Mouse (Mus musculus) stomach, embryonic 14.5 days (tissue): ENCODE measurements at regions not wholly inside any gene's neighbourhood (a gene's known extent, or its start where the extent isn't known, plus 50 kb on each side); places are given as distances from the start of the nearest gene placed in this dataset.

Source experiments
- ATAC-seq: fragments of 200-750 bp; cut with Nextera tagmentation; 2 replicates; pipeline ENCODE4 v1.8.0; 2017; ENCODE audit warnings: low read depth, moderate TSS enrichment; ENCODE audit not compliant: insufficient number of reproducible peaks, insufficient read depth, low FRiP score
- H3K27ac ChIP-seq: fragments of 300-500 bp; sonication (generic); 2 replicates; pipeline ENCODE4 v1.5.1; 2014; ENCODE audit warnings: mild to moderate bottlenecking, low read length, moderate library complexity, mixed read lengths
- H3K27me3 ChIP-seq: fragments of 300-500 bp; sonication (generic); 2 replicates; pipeline ENCODE4 v1.6.1; 2014; ENCODE audit warnings: low read length, control low read depth, mixed read lengths; ENCODE audit not compliant: control insufficient read depth, insufficient read depth
- H3K36me3 ChIP-seq: fragments of 300-500 bp; sonication (generic); 2 replicates; pipeline ENCODE4 v1.6.1; 2014; ENCODE audit warnings: mild to moderate bottlenecking, control low read depth, low read length, moderate library complexity, mixed read lengths; ENCODE audit not compliant: control insufficient read depth, insufficient read depth
- H3K4me1 ChIP-seq: fragments of 300-500 bp; sonication (generic); 2 replicates; pipeline ENCODE4 v1.6.1; 2014; ENCODE audit warnings: low read length, control low read depth, mixed read lengths; ENCODE audit not compliant: control insufficient read depth, insufficient read depth
- H3K4me2 ChIP-seq: fragments of 300-500 bp; sonication (generic); replicated peaks from 2 replicates; pipeline ENCODE4 v1.6.1; 2014; ENCODE audit warnings: low read depth, low read length, control low read depth
- H3K4me3 ChIP-seq: fragments of 300-500 bp; sonication (generic); 2 replicates; pipeline ENCODE4 v1.5.1; 2014; ENCODE audit warnings: low read depth, low read length, control low read depth
- H3K9ac ChIP-seq: fragments of 300-500 bp; sonication (generic); replicated peaks from 2 replicates; pipeline ENCODE4 v1.6.1; 2014; ENCODE audit warnings: low read depth, mild to moderate bottlenecking, control low read depth, low read length, moderate library complexity, mixed read lengths
- H3K9me3 ChIP-seq: fragments of 300-500 bp; sonication (generic); 2 replicates; pipeline ENCODE4 v1.6.1; 2016; ENCODE audit warnings: low read depth, low read length, control low read depth; ENCODE audit not compliant: control insufficient read depth
- WGBS: fragments of 180-500 bp; shearing (Covaris S2); extraction: QIAGEN DNeasy Blood & Tissue Kit; methylation state at CpG from one replicate; pipeline ENCODE4 v1.1.7; 2014; 5-methylcytosine and 5-hydroxymethylcytosine counted together

DNA sequence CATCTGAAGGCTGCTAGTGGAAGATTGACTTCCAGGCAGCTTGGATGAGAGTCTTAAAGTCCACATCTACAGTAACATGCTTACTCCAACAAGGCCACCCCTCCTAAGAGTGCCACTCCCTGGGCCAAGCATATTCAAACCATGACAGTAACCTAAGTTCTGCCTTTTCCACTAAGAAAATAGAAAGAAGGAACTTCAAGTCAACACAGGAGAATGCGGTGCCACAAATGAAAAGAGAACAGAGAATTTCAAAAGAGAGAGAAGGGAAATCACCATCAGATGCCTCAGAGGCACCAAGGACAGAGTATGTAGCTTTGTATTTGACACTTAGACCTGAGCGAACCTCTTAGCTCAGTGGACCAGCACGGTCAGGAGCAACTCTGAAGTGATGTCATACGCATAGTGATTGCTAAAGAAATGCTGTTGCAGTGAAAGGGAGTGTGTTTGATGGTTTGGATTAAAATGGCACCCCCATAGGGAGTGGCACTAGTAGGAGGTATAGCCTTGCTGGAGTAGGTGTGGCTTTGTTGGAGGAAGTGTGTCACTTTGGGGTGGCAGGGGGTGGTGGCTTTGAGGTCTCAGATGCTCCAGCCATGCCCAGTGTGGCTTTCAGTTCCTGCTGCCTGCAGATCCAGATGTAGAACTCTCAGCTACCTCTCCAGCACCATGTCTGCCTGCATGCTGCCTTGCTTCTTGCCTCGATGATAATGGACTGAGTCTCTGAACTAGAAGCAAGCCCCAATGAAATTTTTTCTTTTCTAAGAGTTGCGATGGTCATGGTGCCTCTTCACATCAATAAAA is 77.1 kb upstream of the Cnot2 start:
- WGBS = 93% methylated on average over 6 of the region's 6 CpGs
- Histone ChIP-seq H3K36me3 (no peaks in the 10 kb centered on the region), H3K4me1 (no peaks in the 10 kb centered on the region), H3K4me2 (no peak overlapping the region), H3K27ac (no peak overlapping the region), H3K27me3 (no peaks in the 10 kb centered on the region), H3K9me3 (no peaks in the 10 kb centered on the region), H3K4me3 (no peak overlapping the region), H3K9ac (no peak overlapping the region)
- ATAC-seq = no peak

DNA sequence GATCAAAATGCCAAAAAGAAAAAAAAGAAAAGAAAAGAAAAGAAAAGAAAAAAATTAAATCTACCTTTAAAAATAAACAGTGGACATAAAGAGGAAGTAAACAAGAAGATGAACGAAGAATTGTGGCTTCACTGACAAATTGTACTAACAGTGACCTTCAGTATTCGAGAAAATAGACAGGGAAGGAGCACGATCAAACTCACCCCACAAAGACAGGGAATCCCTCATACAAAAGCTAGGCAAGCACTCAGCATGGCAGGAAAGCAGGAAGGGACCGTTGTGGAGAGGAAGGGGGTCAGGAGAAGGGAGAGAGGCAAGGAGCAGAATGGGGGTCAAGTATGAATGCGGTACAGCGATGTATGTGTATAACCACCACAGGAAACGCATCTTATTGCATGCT is 74.6 kb upstream of the Cnot2 start:
- 57% methylated on average over 7 of the region's 7 CpGs for WGBS
- no peak for ATAC-seq

GRCm38 (mm10) chr10:116655018-116655807 is 73.9 kb upstream of the Cnot2 start:
- Histone ChIP-seq H3K4me2 (no peak overlapping the region), H3K27ac (no peak overlapping the region), H3K4me3 (no peak overlapping the region), H3K9ac (no peak overlapping the region), H3K4me1 (no peaks in the 10 kb centered on the region), H3K36me3 (no peaks in the 10 kb centered on the region), H3K9me3 (no peaks in the 10 kb centered on the region), H3K27me3 (no peaks in the 10 kb centered on the region)
- ATAC-seq = no peak
- 65% methylated on average over 6 of the region's 6 CpGs for WGBS

More for the DNA sequence above, 74.6 kb upstream of the Cnot2 start:
- no peaks in the 10 kb centered on the region for H3K27me3 ChIP-seq
- H3K4me2 ChIP-seq = no peak overlapping the region
- no peak overlapping the region for H3K27ac ChIP-seq
- no peaks in the 10 kb centered on the region for H3K9me3 ChIP-seq
- H3K4me3 ChIP-seq = no peak overlapping the region
- H3K9ac ChIP-seq = no peak overlapping the region
- H3K36me3 ChIP-seq = no peaks in the 10 kb centered on the region
- no peaks in the 10 kb centered on the region for H3K4me1 ChIP-seq

- no peak overlapping the region for H3K4me3 ChIP-seq
- no peak overlapping the region for H3K9ac ChIP-seq
- no peaks in the 10 kb centered on the region for H3K4me1 ChIP-seq
- WGBS = 95% methylated on average over 14 of the region's 14 CpGs
- no peak for ATAC-seq
- H3K27ac ChIP-seq = no peak overlapping the region
- no peak overlapping the region for H3K4me2 ChIP-seq
- no peaks in the 10 kb centered on the region for H3K9me3 ChIP-seq
- H3K27me3 ChIP-seq = no peaks in the 10 kb centered on the region
- H3K36me3 ChIP-seq = no peaks in the 10 kb centered on the region
Observed at GRCm38 (mm10) chr10:116654091-116654490, 72.8 kb upstream of the Cnot2 start.

- no peak overlapping the region for H3K27ac ChIP-seq
- H3K9me3 ChIP-seq = no peaks in the 10 kb centered on the region
- no peaks in the 10 kb centered on the region for H3K27me3 ChIP-seq
- no peak overlapping the region for H3K9ac ChIP-seq
- no peak for ATAC-seq
- H3K4me1 ChIP-seq = no peaks in the 10 kb centered on the region
- H3K4me2 ChIP-seq = no peak overlapping the region
- no peaks in the 10 kb centered on the region for H3K36me3 ChIP-seq
- 79% methylated on average over 12 of the region's 12 CpGs for WGBS
- no peak overlapping the region for H3K4me3 ChIP-seq
Observed at GRCm38 (mm10) chr10:116653511-116653945, 72.2 kb upstream of the Cnot2 start.

DNA sequence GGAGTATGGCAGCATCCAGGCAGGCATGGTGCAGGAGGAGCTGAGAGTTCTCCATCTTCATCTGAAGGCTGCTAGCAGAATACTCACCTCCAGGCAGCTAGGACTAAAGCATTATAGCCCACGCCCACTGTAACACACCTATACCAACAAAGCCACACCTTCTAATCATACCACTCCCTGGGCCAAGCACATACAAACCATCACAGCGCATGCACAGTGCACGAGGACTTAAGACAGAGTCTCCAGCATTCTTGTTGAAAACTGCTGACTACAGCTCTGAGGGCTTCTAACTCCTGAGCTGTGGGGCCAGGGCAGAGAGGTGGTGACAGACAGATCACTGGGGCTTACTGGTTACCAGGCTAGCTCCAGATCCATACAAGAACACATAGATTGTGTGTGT is 68.0 kb upstream of the Cnot2 start:
- no peaks in the 10 kb centered on the region for H3K9me3 ChIP-seq
- no peak overlapping the region for H3K9ac ChIP-seq
- H3K36me3 ChIP-seq = no peaks in the 10 kb centered on the region
- peak; percentile 83 for ATAC-seq
- no peak overlapping the region for H3K4me3 ChIP-seq
- H3K4me1 ChIP-seq = no peaks in the 10 kb centered on the region
- no peak overlapping the region for H3K4me2 ChIP-seq
- no peak overlapping the region for H3K27ac ChIP-seq
- H3K27me3 ChIP-seq = no peaks in the 10 kb centered on the region
- WGBS = 73% methylated on average over 3 of the region's 3 CpGs

- Histone ChIP-seq H3K4me3 (no peak overlapping the region), H3K9me3 (no peaks in the 10 kb centered on the region), H3K4me1 (no peaks in the 10 kb centered on the region), H3K4me2 (no peak overlapping the region), H3K27ac (no peak overlapping the region), H3K9ac (no peak overlapping the region), H3K36me3 (no peaks in the 10 kb centered on the region), H3K27me3 (no peaks in the 10 kb centered on the region)
- no peak for ATAC-seq
- WGBS = 79% methylated on average over 7 of the region's 7 CpGs
Observed at GRCm38 (mm10) chr10:116646035-116646434, 64.7 kb upstream of the Cnot2 start.

- 66% methylated on average over 7 of the region's 7 CpGs for WGBS
- H3K4me1 ChIP-seq = no peaks in the 10 kb centered on the region
Observed at GRCm38 (mm10) chr10:116645631-116646030, 64.3 kb upstream of the Cnot2 start.

More at GRCm38 (mm10) chr10:116645631-116646030, 64.3 kb upstream of the Cnot2 start:
- Histone ChIP-seq H3K27ac (no peak overlapping the region), H3K27me3 (no peaks in the 10 kb centered on the region), H3K4me2 (no peak overlapping the region), H3K9me3 (no peaks in the 10 kb centered on the region), H3K4me3 (no peak overlapping the region), H3K9ac (no peak overlapping the region), H3K36me3 (no peaks in the 10 kb centered on the region)
- no peak for ATAC-seq
